Mouse (Mus musculus) intestine, postnatal 0 days (tissue): ENCODE data around the gene Dcaf12. TPM values are rescaled to one million over a fixed set of nuclear protein-coding genes. Genes with fewer than 3 reads are reported as not detected.

ENCODE experiments used
- ATAC-seq: fragments of 200-750 bp; cut with Nextera tagmentation; 2 replicates; pipeline ENCODE4 v1.8.0; 2017; ENCODE audit warnings: mild to moderate bottlenecking, moderate TSS enrichment, moderate library complexity
- H3K27ac ChIP-seq: fragments of 300-500 bp; sonication (generic); 2 replicates; pipeline ENCODE4 v1.5.1; 2014; ENCODE audit warnings: mild to moderate bottlenecking, low read depth, low read length, moderate library complexity
- H3K27me3 ChIP-seq: fragments of 300-500 bp; sonication (generic); replicated peaks from 2 replicates; pipeline ENCODE4 v1.6.1; 2014; ENCODE audit warnings: low read length, mixed read lengths; ENCODE audit not compliant: control insufficient read depth, insufficient read depth
- H3K36me3 ChIP-seq: fragments of 300-500 bp; sonication (generic); 2 replicates; pipeline ENCODE4 v1.6.1; 2014; ENCODE audit warnings: mild to moderate bottlenecking, moderate library complexity; ENCODE audit not compliant: control insufficient read depth, insufficient read depth
- H3K4me1 ChIP-seq: fragments of 300-500 bp; sonication (generic); replicated peaks from 2 replicates; pipeline ENCODE4 v1.6.1; 2014; ENCODE audit warnings: antibody characterized with exemption, low read length, mixed read lengths; ENCODE audit not compliant: control insufficient read depth, insufficient read depth
- H3K4me2 ChIP-seq: fragments of 300-500 bp; sonication (generic); replicated peaks from 2 replicates; pipeline ENCODE4 v1.6.1; 2014; ENCODE audit warnings: low read depth, mild to moderate bottlenecking, moderate library complexity
- H3K4me3 ChIP-seq: fragments of 300-500 bp; sonication (generic); 2 replicates; pipeline ENCODE4 v1.5.1; 2014; ENCODE audit warnings: low read depth, low read length
- H3K9ac ChIP-seq: fragments of 300-500 bp; sonication (generic); 2 replicates; pipeline ENCODE4 v1.6.1; 2014; ENCODE audit warnings: mild to moderate bottlenecking, low read depth, low read length
- H3K9me3 ChIP-seq: fragments of 300-500 bp; sonication (generic); 2 replicates; pipeline ENCODE4 v1.6.1; 2016; ENCODE audit warnings: mixed run types; ENCODE audit not compliant: control insufficient read depth
- CTCF ChIP-seq: sonication (generic); IDR thresholded peaks from 2 replicates; pipeline ENCODE4 v1.5.1; 2016; ENCODE audit warnings: low read depth, mild to moderate bottlenecking, control low read depth, antibody characterized with exemption, moderate library complexity
- WGBS: fragments of 180-500 bp; shearing (Covaris S2); extraction: QIAGEN DNeasy Blood & Tissue Kit; methylation state at CpG from one replicate; pipeline ENCODE4 v1.1.7; 2014; 5-methylcytosine and 5-hydroxymethylcytosine counted together
- polyA plus RNA-seq: library from polyadenylated mRNA; unstranded; fragments of >200 nt; fragmentation: Nextera tagmentation; extraction: Ambion mirVana; gene quantifications from 2 replicates; pipeline ENCODE4 v1.2.1, GENCODE M21; 2015

The Dcaf12 gene
- polyA plus RNA-seq, 1 experiment from 2014 or later, result 27.0 TPM

GRCm38 (mm10) chr4:41260691-41261090 is 54.0 kb downstream of the Dcaf12 start:
- no peak overlapping the region for H3K27ac ChIP-seq
- no peak for ATAC-seq

GRCm38 (mm10) chr4:41259019-41259418 is 55.7 kb downstream of the Dcaf12 start:
- ATAC-seq, result no peak
- Histone ChIP-seq H3K27ac (no peak overlapping the region), H3K4me3 (no peak overlapping the region), H3K9ac (no peak overlapping the region), H3K27me3 (no peaks in the 10 kb centered on the region), H3K36me3 (no peaks in the 10 kb centered on the region), H3K4me2 (no peak overlapping the region), H3K4me1 (no peaks in the 10 kb centered on the region), H3K9me3 (no peaks in the 10 kb centered on the region)
- WGBS, result 90% methylated on average over 4 of the region's 4 CpGs
- no peak for TF ChIP-seq CTCF

More at GRCm38 (mm10) chr4:41260691-41261090, 54.0 kb downstream of the Dcaf12 start:
- Histone ChIP-seq H3K4me2 (no peak overlapping the region), H3K9ac (no peak overlapping the region), H3K9me3 (no peaks in the 10 kb centered on the region), H3K4me1 (no peaks in the 10 kb centered on the region), H3K4me3 (no peak overlapping the region), H3K27me3 (no peaks in the 10 kb centered on the region), H3K36me3 (no peaks in the 10 kb centered on the region)
- TF ChIP-seq CTCF, result no peak

- H3K9me3 ChIP-seq, result no peaks in the 10 kb centered on the region
- no peak for TF ChIP-seq CTCF
- no peaks in the 10 kb centered on the region for H3K4me1 ChIP-seq
- H3K9ac ChIP-seq, result no peak overlapping the region
- no peak overlapping the region for H3K4me2 ChIP-seq
- H3K27ac ChIP-seq, result no peak overlapping the region
- H3K27me3 ChIP-seq, result no peaks in the 10 kb centered on the region
- no peak overlapping the region for H3K4me3 ChIP-seq
- no peaks in the 10 kb centered on the region for H3K36me3 ChIP-seq
- ATAC-seq, result no peak
- 78% methylated on average over 1 of the region's 1 CpGs for WGBS
Observed at GRCm38 (mm10) chr4:41257752-41258151, 56.9 kb downstream of the Dcaf12 start.

DNA sequence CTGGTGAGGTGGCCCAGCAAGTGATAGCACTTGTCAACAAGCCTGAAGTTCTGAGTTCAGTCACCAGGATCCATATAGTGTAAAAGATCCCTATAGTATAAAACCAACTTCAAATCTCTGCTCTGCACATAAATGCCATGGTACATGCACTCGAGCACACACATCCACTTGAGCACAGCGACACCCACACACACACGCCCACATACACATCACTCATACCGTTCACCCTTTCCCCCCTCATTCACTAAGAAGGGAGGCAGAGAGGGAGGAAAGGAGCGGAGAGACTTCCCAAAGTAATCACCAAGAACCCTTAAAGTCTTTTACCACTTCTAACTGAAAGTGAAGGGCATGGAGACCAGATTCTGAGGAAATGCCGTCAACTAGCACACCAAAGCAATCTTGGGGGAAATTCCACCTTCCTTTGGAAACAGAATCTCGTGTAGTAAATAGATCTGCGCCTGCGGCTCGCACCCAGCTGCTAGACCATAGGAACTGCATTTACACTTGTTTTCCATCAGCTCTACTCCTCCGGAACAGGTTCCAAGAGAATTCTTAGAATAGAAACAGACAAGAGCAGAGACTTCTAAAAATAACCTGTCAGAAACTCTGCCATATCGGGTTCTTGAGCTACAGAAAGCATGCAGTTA is 59.0 kb downstream of the Dcaf12 start:
- Histone ChIP-seq H3K9me3 (no peaks in the 10 kb centered on the region), H3K36me3 (peaks cover 7% of the 10 kb centered on the region; the same call in 1 of the 2 replicates), H3K27me3 (no peaks in the 10 kb centered on the region), H3K4me3 (no peak overlapping the region), H3K4me2 (no peak overlapping the region), H3K4me1 (no peaks in the 10 kb centered on the region), H3K27ac (no peak overlapping the region), H3K9ac (no peak overlapping the region)
- ATAC-seq, result no peak
- TF ChIP-seq CTCF, result no peak
- 83% methylated on average over 12 of the region's 12 CpGs for WGBS

GRCm38 (mm10) chr4:41253756-41254155 is 60.9 kb downstream of the Dcaf12 start:
- H3K4me1 ChIP-seq, result no peaks in the 10 kb centered on the region
- H3K4me3 ChIP-seq, result no peak overlapping the region
- no peak overlapping the region for H3K27ac ChIP-seq
- TF ChIP-seq CTCF, result no peak
- H3K27me3 ChIP-seq, result no peaks in the 10 kb centered on the region
- no peak overlapping the region for H3K9ac ChIP-seq
- H3K36me3 ChIP-seq, result peaks cover 20% of the 10 kb centered on the region
- no peaks in the 10 kb centered on the region for H3K9me3 ChIP-seq
- no peak for ATAC-seq
- no peak overlapping the region for H3K4me2 ChIP-seq
- 79% methylated on average over 2 of the region's 2 CpGs for WGBS

GRCm38 (mm10) chr4:41245408-41245807 is 69.3 kb downstream of the Dcaf12 start:
- Histone ChIP-seq H3K9ac (no peak overlapping the region), H3K4me1 (no peaks in the 10 kb centered on the region), H3K27me3 (no peaks in the 10 kb centered on the region), H3K9me3 (no peaks in the 10 kb centered on the region), H3K4me3 (no peak overlapping the region), H3K27ac (no peak overlapping the region), H3K4me2 (no peak overlapping the region), H3K36me3 (peaks cover 33% of the 10 kb centered on the region)
- TF ChIP-seq CTCF, result peak; percentile 50
- WGBS, result 95% methylated on average over 2 of the region's 2 CpGs
- no peak for ATAC-seq

Other genes with a start within 250 kb of the Dcaf12 start
- 4.1 and 7.4 TPM in 2 replicates for gene Aqp3, start 216.7 kb downstream of the Dcaf12 start, polyA plus RNA-seq
- gene Nol6, start 190.4 kb downstream of the Dcaf12 start, polyA plus RNA-seq, result 7.7 and 8.4 TPM in 2 replicates
- gene Ube2r2, start 179.1 kb downstream of the Dcaf12 start, polyA plus RNA-seq, result 64.5 and 67.9 TPM in 2 replicates
- gene Ubap2, start 39.7 kb downstream of the Dcaf12 start, polyA plus RNA-seq, result 15.3 and 17.7 TPM in 2 replicates
- 36.3 and 44.7 TPM in 2 replicates for gene Ubap1, start 34.1 kb upstream of the Dcaf12 start, polyA plus RNA-seq
- gene Kif24, start 150.0 kb upstream of the Dcaf12 start, polyA plus RNA-seq, result 1.3 and 1.4 TPM in 2 replicates
- 34.9 and 35.7 TPM in 2 replicates for gene Nudt2, start 150.3 kb upstream of the Dcaf12 start, polyA plus RNA-seq
- 11.6 and 13.7 TPM in 2 replicates for gene AI464131, start 188.2 kb upstream of the Dcaf12 start, polyA plus RNA-seq
- gene 1110017D15Rik, start 202.4 kb upstream of the Dcaf12 start, polyA plus RNA-seq, result 0.52 and 2.0 TPM in 2 replicates